Mouse (Mus musculus) ES-Bruce4 (cell line): ENCODE measurements around the gene 4930438A08Rik. TPM values are rescaled to one million over a fixed set of nuclear protein-coding genes. Genes with fewer than 3 reads are reported as not detected.
"Not testable (repeated sequence)": the region's sequence is repeated elsewhere in the genome, so short reads cannot be mapped to it uniquely, and the experiment has no call there.

Experiments
- H3K27ac ChIP-seq: 2 replicates; pipeline ENCODE4 v1.5.1; 2012; ENCODE audit warnings: low read length, inconsistent platforms; ENCODE audit not compliant: insufficient read depth
- H3K27me3 ChIP-seq: 2 replicates; pipeline ENCODE4 v1.6.1; 2012; ENCODE audit warnings: mild to moderate bottlenecking, low read length, inconsistent platforms; ENCODE audit not compliant: control insufficient read depth, poor library complexity, insufficient read depth, severe bottlenecking
- H3K36me3 ChIP-seq: 2 replicates; pipeline ENCODE4 v1.6.1; 2012; ENCODE audit warnings: inconsistent platforms, mild to moderate bottlenecking, low read length, moderate library complexity; ENCODE audit not compliant: control insufficient read depth, poor library complexity, insufficient read depth, severe bottlenecking
- H3K4me1 ChIP-seq: one replicate; pipeline ENCODE4 v1.8.1; 2011; ENCODE audit warnings: low read length; ENCODE audit not compliant: control insufficient read depth, insufficient read depth
- H3K4me3 ChIP-seq: 2 replicates; pipeline ENCODE4 v1.5.1; 2011; ENCODE audit warnings: low read depth, mild to moderate bottlenecking, low read length
- H3K9ac ChIP-seq: 2 replicates; pipeline ENCODE4 v1.6.1; 2012; ENCODE audit warnings: low read depth, mild to moderate bottlenecking, inconsistent platforms; ENCODE audit not compliant: poor library complexity, severe bottlenecking
- H3K9me3 ChIP-seq: replicated peaks from 2 replicates; pipeline ENCODE4 v1.6.1; 2012; ENCODE audit warnings: mild to moderate bottlenecking, low read length, inconsistent platforms; ENCODE audit not compliant: control insufficient read depth, poor library complexity, insufficient read depth, severe bottlenecking
- CTCF ChIP-seq: IDR thresholded peaks from one replicate; pipeline ENCODE4 v1.8.1; 2011; ENCODE audit warnings: low read depth, low read length
- EP300 ChIP-seq: IDR thresholded peaks from 2 replicates; pipeline ENCODE4 v1.6.1; 2011; ENCODE audit warnings: low read depth, low read length; ENCODE audit not compliant: insufficient read depth
- POLR2A ChIP-seq: IDR thresholded peaks from one replicate; pipeline ENCODE4 v1.8.1; 2011; ENCODE audit warnings: low read length; ENCODE audit not compliant: insufficient read depth
- polyA plus RNA-seq: library from polyadenylated mRNA; stranded (reverse); fragments of >200 nt; gene quantifications from 2 replicates; pipeline ENCODE4 v1.2.4, GENCODE M21; 2011; ENCODE audit warnings: low read depth; ENCODE audit not compliant: missing spikeins, insufficient read depth, insufficient read length

4930438A08Rik gene
- polyA plus RNA-seq, 1 experiment = not detected

DNA sequence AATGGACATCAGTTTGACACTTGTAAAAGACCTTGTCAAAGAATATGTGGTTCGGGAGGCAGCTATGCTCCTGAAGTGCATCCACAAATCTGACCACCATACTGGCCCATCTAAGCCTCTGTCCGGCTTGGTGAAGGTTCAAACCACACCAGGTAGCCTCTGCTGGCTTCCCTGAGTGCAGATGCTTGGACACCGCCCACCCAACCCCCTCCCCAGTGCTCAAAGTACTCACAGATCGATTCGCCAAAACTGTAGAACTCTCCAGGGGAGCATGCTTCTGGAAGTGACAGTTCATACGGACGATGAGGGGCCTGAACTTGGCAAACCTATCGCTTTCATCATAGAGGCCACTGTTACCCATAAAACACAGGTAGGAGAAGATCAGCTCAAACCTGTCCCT is 43.4 kb upstream of the 4930438A08Rik start:
- Histone ChIP-seq H3K36me3 (no peaks in the 10 kb centered on the region), H3K4me1 (no peaks in the 10 kb centered on the region), H3K9ac (no peak overlapping the region), H3K9me3 (no peaks in the 10 kb centered on the region), H3K27me3 (no peaks in the 10 kb centered on the region), H3K27ac (no peak overlapping the region), H3K4me3 (no peak overlapping the region)
- TF ChIP-seq POLR2A = no peak
- no peak for TF ChIP-seq CTCF
- no peak for TF ChIP-seq EP300

DNA sequence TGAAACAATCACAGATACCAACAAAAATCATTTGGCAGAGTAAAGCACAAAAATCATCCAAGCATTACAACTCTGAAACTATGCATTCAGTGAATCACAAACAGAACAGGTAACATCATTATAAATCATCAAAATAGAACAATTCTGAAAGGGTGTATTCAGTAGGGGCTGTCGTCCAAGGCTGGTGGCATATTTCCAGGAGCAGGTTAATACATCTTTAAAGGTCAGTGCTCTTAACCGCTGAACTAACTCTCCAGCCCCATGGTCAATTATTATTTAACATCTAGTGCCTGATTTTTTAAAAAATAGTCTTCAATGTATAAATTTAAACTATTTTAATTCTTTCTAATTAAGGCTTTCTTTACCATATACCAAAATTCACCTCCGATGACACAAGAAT is 40.0 kb upstream of the 4930438A08Rik start:
- H3K9me3 ChIP-seq, H3K36me3 ChIP-seq, H3K27me3 ChIP-seq, H3K27ac ChIP-seq, H3K4me1 ChIP-seq, H3K9ac ChIP-seq, H3K4me3 ChIP-seq: not testable (repeated sequence)

DNA sequence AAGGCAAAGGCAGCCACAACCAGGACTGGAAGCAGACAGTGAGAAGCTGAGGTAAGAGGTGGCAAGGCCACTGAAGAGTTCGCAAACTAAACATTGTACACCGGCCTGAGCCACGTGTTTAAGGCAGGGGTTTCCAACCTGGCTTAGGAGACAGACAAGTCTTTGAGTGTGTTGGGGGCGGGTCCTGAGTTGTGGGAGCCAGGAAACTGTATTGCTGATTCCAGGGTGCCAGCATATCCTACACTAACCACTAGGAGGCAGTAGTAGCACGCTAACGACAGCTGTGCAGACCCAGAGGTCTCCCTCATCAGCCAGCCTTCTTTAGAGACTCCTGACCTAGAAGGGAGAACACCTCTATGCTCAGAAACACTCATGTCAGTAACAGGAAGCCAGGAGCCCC is 39.4 kb upstream of the 4930438A08Rik start:
- Histone ChIP-seq H3K4me3 (no peak overlapping the region), H3K36me3 (no peaks in the 10 kb centered on the region), H3K27me3 (no peaks in the 10 kb centered on the region), H3K9ac (no peak overlapping the region), H3K27ac (no peak overlapping the region), H3K9me3 (no peaks in the 10 kb centered on the region), H3K4me1 (no peaks in the 10 kb centered on the region)
- TF ChIP-seq POLR2A (no peak), CTCF (peak; percentile 93)

DNA sequence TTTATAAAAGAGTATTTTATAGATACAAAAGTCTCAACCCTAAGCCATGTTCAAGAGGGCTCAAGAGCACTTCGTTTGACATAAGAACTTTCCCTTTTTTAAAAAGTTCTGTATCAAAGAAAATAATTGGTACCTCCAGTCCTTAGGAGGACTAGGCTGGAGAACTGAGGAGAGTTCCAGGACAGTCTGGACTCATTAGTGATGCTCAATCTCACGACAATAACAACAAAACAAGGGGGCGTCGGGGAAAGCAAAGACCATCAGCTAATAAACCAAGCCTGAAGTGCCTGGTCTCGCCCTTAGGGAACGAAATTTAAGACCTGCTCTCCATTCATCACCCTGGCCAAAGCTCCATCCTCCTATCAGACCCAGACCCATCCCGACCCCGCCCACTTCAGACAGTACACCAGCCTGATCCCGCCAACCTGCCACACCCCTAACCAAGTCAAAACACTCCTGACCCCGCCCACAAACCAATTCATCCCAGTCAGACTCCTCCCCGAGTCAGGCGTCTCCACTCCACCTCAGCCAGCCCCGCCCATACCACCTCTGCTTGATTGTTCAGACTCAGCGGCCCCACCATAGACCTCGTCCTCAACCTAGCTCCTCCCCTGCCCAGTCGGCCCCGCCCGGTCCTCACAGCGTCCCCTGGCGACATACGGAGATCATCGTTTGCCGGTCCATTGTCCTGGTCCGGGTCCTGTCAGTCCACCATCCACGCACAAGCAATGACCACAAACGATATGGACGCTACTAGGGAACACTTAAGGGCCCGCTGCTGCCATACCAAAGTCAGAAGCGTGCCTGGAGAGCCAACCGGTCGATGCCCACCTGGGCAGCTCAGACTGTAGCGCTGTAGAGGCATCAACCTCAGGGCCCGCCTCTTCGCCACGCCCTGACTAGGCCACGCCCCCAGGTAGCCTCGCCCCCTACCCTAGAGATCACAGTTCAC is 35.5 kb upstream of the 4930438A08Rik start:
- H3K36me3 ChIP-seq = no peaks in the 10 kb centered on the region
- no peaks in the 10 kb centered on the region for H3K9me3 ChIP-seq
- H3K27ac ChIP-seq = no peak overlapping the region
- no peaks in the 10 kb centered on the region for H3K27me3 ChIP-seq
- peak overlapping the region; percentile 82 for H3K4me3 ChIP-seq
- TF ChIP-seq CTCF = peak; percentile 78
- peak; percentile 33 for TF ChIP-seq POLR2A
- TF ChIP-seq EP300 = 0 out of 2 replicates have a peak, but pooled peaks have one; percentile 6
- no peak overlapping the region for H3K9ac ChIP-seq
- H3K4me1 ChIP-seq = no peaks in the 10 kb centered on the region

DNA sequence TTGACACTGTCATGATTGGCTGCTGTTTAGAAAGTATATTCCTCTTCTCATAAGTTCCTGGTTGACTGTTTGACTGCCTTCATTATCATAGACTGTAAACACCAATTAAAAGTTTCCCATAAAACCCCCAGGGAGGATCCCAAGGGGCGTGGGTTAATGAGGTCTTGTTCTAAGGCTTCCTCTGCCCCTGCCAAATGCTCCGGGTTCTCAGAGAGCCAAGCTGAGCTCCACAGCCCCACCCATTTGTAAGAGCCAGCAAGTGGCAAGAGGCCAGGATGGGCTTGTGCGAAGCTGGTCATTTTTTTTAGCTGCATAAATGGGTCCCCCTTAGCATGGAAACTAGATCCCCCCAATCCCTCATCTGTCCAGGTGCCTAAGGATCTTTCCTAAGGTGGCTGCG is 27.3 kb upstream of the 4930438A08Rik start:
- Histone ChIP-seq H3K9ac (no peak overlapping the region), H3K36me3 (no peaks in the 10 kb centered on the region), H3K9me3 (no peaks in the 10 kb centered on the region; the same call in 1 of the 2 replicates), H3K27me3 (no peaks in the 10 kb centered on the region), H3K4me3 (no peak overlapping the region), H3K4me1 (no peaks in the 10 kb centered on the region), H3K27ac (no peak overlapping the region)
- no peak for TF ChIP-seq CTCF
- TF ChIP-seq EP300 = no peak
- TF ChIP-seq POLR2A = no peak

DNA sequence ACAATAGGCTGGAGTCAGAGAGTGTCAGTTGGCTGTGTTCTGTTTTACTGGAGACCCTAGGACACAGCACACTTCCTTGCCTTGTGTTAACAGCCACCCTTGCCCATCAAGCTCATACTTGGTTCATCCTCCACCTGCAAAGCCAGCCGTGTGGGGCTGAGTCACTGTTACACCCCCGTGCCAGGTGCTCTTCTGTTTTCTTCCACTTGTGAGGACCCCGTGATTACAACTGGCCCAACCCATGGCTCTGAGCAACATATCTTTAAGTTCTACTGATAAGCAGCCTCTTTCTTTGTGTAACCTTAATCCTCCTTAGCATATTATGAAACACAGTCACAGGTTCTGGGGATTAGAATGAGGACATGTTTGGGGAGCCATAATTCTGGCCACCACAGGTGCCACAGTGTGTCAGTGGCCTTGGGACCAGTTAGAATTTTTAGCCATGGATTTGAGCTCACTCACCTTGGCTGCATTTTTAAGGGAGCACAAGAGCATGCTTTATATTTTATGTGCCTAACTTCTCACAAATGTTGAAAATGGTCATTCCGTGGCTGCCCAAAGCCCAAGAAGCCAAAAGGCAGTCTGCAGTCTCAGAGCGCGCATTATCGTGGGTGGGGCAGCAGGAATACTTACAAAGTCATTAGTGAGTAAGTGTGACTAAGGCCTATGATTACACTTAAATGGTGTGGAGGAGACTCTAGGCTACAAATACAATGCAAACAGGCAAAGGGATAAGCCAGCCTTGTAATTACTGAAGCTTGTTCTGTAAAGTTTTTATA is 25.2 kb upstream of the 4930438A08Rik start:
- Histone ChIP-seq H3K9ac (no peak overlapping the region), H3K9me3 (no peaks in the 10 kb centered on the region; the same call in 1 of the 2 replicates), H3K4me1 (no peaks in the 10 kb centered on the region), H3K27me3 (no peaks in the 10 kb centered on the region), H3K4me3 (no peak overlapping the region), H3K27ac (no peak overlapping the region), H3K36me3 (no peaks in the 10 kb centered on the region)
- TF ChIP-seq CTCF (no peak), EP300 (no peak), POLR2A (no peak)
